Mouse (Mus musculus) lung, adult 2 months (tissue): ENCODE data around the gene Batf. TPM values are rescaled to one million over a fixed set of nuclear protein-coding genes. Genes with fewer than 3 reads are reported as not detected.

Experiments used
- DNase-seq: peaks from one replicate; pipeline ENCODE4 v3.0.0; 2022
- H3K4me1 ChIP-seq: fragments of 200-500 bp; 2 replicates; pipeline ENCODE4 v1.6.1; 2011; ENCODE audit warnings: low read length; ENCODE audit not compliant: control insufficient read depth, insufficient read depth
- H3K4me3 ChIP-seq: fragments of 200-500 bp; replicated peaks from 2 replicates; pipeline ENCODE3; 2011; ENCODE audit warnings: low read depth, mild to moderate bottlenecking, control low read depth, low read length; ENCODE audit errors: extremely low read depth
- CTCF ChIP-seq: fragments of 200-500 bp; IDR thresholded peaks from 2 replicates; pipeline ENCODE4 v1.5.1; 2011; ENCODE audit warnings: mild to moderate bottlenecking, low read length, control low read depth; ENCODE audit not compliant: insufficient read depth
- POLR2A ChIP-seq: fragments of 200-500 bp; IDR thresholded peaks from 2 replicates; pipeline ENCODE4 v1.6.1; 2011; ENCODE audit warnings: low read depth, mild to moderate bottlenecking, control low read depth, low read length, borderline replicate concordance; ENCODE audit errors: extremely low read depth
- WGBS: fragments of 180-500 bp; shearing (Covaris S2); methylation state at CpG from one replicate; pipeline ENCODE4 v1.1.7; 2018; 5-methylcytosine and 5-hydroxymethylcytosine counted together
- polyA plus RNA-seq: library from polyadenylated mRNA; depleted of rRNA; stranded (reverse); fragments of >200 nt; gene quantifications from 2 replicates; pipeline ENCODE4 v1.2.3, GENCODE M21; 2012; rRNA removed

Batf gene
- 8.7 and 10.5 TPM in 2 replicates for polyA plus RNA-seq

DNA sequence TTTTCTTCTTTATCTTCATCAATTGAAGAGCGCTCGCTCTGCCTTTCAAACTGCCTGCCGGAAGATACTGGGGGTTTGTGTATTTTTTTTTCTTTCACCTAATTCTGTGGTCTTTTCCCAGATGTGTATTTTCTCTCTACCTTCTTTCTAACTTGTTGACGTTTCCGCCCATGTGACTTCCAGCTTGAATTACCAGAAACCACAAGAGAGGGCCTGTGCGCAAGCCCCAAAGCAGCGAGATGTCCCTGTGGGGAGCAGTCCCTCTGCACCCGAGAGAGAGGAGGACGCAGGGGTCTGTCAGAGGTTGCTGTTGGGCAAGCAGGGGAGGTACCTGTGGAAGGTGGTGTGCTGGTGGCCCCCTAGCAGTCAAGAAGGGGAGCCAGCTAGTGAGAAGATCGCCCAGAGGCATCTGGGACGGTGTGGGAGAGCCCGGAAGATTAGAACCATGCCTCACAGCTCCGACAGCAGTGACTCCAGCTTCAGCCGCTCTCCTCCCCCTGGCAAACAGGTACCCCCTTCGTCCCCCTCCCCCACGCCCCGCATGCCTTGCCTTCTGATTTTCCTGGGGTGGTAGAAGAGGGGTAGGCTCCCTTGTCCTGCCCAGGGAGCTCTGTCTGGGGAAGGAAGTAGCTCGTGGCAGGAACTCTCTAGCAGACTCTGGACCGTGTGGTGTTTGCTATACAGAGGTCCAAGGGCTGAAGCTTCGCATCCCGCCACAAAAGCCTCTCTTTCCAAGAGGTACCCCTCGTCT lies at the start of gene Batf:
Gene Batf (plus strand): TSS at position 204 of the 751 bp plus-strand sequence.
- peak within 1 kb of the TSS; percentile 62 for H3K4me3 ChIP-seq
- TF ChIP-seq POLR2A (0 out of 2 replicates have a peak, but pooled peaks have one; percentile 34), CTCF (no peak)
- peak; percentile 52 for DNase-seq
- 28% methylated on average over 22 of the region's 22 CpGs for WGBS
- no peaks in the 10 kb centered on the region for H3K4me1 ChIP-seq

DNA sequence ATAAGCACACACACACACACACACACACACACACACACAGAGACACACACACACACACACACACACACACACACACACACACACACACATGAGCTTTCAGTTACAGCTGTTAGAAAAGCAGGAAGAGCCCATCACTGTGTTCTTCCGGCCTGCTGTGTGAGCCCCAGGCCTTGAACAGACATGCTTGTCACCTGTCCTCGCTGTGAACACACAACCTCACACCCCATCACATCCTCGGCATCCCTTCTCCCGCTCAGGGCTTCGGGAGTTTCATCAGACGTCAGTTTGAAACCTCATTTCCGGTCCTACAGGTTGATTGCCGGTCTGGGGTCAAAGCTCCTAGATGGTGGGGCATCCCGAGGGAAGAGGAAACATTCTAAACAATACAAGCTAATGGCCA lies 48.5 kb upstream of the Batf start:
- peaks cover 32% of the 10 kb centered on the region for H3K4me1 ChIP-seq
- no peak for DNase-seq
- no peak overlapping the region for H3K4me3 ChIP-seq
- 62% methylated on average over 9 of the region's 9 CpGs for WGBS
- no peak for TF ChIP-seq POLR2A
- TF ChIP-seq CTCF = no peak

DNA sequence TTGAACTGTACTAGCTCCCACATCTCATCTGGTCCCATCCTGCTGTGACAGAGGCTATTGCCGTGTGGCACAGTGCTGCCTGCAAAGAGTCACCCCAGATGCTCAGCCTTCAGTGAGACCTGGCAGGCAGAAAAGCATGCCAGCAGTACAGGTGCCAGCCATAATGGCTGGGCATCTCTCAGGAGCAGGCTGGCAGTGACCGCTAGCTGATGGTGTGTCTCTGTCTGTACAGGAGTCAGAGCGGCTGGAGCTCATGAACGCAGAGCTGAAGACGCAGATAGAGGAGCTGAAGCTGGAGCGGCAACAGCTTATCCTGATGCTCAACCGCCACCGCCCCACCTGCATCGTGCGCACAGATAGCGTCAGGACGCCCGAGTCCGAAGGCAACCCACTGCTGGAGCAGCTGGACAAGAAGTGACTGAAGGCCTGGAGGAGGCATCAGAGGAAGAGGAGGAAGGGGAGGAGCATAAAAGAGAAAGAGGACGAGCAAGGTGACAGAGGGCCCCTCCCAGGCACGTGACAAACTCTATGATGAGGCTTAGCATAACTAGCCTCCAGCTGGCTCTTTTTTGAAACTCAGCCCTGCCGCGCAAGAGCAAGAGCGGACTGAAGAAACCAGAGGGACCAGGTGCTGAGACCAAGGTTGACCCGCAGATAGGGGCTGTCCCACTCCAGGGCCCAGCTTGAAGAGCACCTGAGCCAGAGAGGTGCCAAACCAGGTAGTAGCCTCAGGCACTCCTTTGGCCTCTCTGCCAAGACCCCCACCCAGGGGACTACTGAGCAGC lies 47.7 kb upstream of the Batf start:
- no peak overlapping the region for H3K4me3 ChIP-seq
- TF ChIP-seq POLR2A (no peak), CTCF (no peak)
- DNase-seq = no peak
- WGBS = 66% methylated on average over 20 of the region's 20 CpGs
- peaks cover 32% of the 10 kb centered on the region for H3K4me1 ChIP-seq

DNA sequence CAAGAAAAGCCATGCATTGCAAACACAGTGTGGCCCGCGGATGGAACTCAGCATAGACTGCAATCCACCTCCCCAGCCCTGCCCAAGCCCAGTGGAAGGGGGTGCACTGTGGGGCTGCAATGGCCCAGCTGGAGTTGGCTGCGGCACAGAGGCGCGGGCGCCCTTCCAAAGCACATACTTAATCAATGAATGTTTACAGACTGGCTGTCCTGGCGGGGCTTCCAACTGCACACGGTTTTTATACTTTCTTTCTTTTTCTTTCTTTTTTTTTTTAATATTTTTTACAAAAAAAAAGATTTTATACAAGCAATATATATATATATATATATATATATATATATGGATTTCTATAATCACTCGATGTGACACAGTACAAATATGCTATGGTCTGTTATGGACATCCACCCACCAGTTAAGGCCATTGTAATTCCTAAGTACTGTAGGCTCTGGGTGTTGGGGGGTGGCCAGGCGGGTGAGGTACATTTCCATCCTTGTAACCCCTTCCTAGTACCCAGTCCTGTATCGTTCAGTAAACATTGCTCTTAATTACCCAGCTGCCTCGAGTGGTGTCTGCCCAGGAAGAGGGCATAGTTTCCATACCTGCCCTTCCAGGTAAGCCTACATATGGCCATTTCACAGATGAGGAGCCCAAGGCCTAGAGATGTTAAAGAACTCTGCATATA lies 47.0 kb upstream of the Batf start:
- DNase-seq = peak; percentile 88
- 41% methylated on average over 12 of the region's 12 CpGs for WGBS
- H3K4me1 ChIP-seq = peaks cover 32% of the 10 kb centered on the region

DNA sequence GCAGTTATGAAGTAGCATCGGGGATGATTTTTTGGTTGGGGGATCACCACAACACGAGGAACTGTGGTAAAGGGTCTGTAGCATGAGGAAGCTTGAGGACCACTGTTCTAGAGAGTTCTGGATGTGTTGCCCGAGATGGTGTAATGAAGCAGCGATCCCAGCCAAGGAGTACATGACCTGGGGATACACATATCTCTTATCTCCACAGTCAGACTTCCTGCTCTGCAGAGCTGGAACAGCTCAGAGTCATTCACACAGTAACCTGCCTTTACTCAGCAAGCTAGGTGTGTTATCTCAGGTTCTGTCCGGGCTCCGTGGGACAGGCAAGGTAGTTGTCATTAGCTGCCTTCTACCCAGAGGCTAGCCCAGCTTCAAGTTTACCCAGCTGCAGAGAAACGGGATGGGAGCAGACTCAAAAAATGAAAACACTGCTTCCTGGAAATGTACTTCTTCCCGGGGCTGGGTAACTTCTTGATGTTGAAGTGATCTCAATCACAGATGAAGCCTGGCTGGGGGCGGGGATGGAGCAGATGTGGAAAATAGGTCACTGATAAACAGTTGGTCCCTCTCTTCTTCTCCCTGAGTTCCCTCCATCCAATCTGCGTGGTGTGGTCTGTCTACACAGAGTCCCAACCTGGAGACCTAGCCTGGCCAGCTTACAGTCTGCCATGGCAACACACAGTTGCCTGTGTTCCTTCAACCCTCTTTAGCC lies 45.5 kb upstream of the Batf start:
- 26% methylated on average over 10 of the region's 10 CpGs for WGBS
- H3K4me3 ChIP-seq = no peak overlapping the region
- DNase-seq = no peak
- TF ChIP-seq POLR2A (no peak), CTCF (no peak)
- H3K4me1 ChIP-seq = peaks cover 32% of the 10 kb centered on the region

More for the DNA sequence above, 47.0 kb upstream of the Batf start:
- no peak overlapping the region for H3K4me3 ChIP-seq
- TF ChIP-seq CTCF = no peak
- TF ChIP-seq POLR2A = no peak

DNA sequence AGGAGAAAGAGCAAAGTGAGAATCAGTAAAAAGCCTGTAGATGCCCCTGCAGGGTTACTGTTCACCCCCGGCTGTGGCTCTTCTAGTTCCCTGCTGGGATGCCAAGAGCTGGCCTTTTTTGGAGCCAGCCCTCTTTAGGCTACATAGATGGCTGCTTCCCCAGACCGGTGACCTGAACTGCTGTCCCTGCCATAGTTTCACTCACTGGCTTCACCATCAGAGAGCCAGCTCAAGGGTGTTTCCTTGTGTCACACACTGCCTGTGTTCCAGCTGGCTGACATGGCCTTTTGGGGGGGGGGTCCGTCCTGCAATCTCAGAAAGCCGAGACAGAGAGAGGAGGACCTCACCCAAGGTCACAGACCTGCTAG lies 44.9 kb upstream of the Batf start:
- Histone ChIP-seq H3K4me3 (no peak overlapping the region), H3K4me1 (peaks cover 32% of the 10 kb centered on the region)
- 42% methylated on average over 4 of the region's 4 CpGs for WGBS
- no peak for TF ChIP-seq CTCF
- no peak for TF ChIP-seq POLR2A
- DNase-seq = no peak

DNA sequence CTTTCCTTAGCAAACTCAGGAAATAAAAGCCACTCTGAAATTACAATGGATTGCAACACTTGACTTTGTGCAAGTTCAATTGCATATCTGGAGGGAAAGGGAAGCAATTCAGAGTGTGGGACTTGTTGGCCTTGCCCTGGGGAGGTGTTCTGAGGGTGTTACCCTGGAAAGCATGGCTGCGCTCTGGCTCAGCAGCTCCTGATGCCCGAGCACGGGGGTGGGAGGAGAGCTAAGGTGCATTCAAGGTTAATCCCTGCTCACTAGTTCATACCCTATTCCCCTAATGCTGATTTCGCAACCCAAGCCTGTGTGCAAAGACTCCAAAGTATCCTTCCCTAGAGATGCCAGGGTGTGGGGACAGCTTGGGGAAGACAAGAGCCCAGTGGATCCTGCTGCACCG lies 42.7 kb upstream of the Batf start:
- no peak for TF ChIP-seq CTCF
- no peak for TF ChIP-seq POLR2A
- 72% methylated on average over 5 of the region's 5 CpGs for WGBS
- Histone ChIP-seq H3K4me1 (peaks cover 29% of the 10 kb centered on the region), H3K4me3 (no peak overlapping the region)
- DNase-seq = no peak

DNA sequence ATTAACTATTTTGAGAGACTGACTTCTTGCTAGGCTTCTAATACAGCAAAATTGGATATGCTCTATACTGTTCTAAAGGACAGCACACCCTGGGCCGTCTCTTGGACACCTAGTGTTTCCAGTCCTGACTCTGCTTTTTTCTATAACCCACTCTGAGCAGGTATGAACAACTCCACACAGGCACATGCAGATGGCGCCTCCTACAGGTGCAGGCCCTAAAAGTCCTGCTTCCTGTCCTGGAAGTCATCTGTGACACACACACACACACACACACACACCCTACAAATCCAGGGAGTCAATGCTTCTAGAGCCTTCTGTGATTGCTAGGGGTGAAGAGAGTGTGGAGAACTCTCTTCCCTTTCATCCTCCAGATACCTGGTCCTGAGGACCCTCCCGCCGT lies 40.8 kb upstream of the Batf start:
- peak; percentile 69 for TF ChIP-seq CTCF
- no peak for TF ChIP-seq POLR2A
- Histone ChIP-seq H3K4me1 (peaks cover 14% of the 10 kb centered on the region), H3K4me3 (no peak overlapping the region)
- peak; percentile 59 for DNase-seq
- WGBS = 91% methylated on average over 4 of the region's 4 CpGs

DNA sequence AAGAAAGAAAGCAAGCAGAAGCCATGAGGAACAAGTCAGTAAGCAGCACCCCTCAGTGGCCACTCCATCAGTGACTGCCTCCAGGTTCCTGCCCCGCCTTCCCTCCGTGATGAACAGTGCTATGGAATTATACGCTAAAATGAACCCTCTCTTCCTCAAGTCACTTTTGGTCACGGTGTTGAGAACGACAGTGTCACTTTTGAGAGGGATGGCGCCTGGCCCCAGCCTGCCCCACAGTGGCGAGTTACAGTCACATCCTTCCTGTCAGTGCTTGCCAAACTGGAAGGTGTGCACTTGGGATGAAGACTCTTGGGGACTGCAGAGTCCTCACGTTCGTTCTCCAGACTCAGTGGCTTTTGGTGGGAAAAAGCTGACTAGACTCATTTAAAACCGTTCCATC lies 39.1 kb upstream of the Batf start:
- H3K4me1 ChIP-seq = no peaks in the 10 kb centered on the region
- TF ChIP-seq CTCF = peak; percentile 63
- TF ChIP-seq POLR2A = no peak
- peak; percentile 25 for DNase-seq
- H3K4me3 ChIP-seq = no peak overlapping the region
- WGBS = 26% methylated on average over 10 of the region's 10 CpGs

DNA sequence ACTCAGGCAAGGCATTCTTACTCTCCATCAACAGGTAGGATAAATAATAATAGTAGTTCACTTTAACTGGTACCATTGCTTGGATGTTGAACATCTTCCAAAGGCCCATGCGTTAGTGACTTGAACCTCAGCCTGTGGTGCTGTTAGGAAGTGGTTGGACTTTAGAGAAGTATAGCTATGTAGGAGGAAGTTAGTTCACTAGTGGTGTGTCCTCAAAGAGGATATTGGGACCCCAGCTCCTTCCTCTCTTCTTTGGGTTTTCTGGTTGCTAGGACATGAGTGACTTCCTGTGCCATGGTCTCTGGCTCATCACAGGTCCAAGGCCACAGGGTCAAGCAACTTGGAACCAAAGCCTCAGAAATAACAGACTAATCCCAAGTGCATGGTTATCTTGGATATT lies 38.5 kb upstream of the Batf start:
- 71% methylated on average over 1 of the region's 1 CpGs for WGBS
- no peaks in the 10 kb centered on the region for H3K4me1 ChIP-seq
- TF ChIP-seq POLR2A = no peak
- TF ChIP-seq CTCF = no peak
- H3K4me3 ChIP-seq = no peak overlapping the region
- no peak for DNase-seq
